Mouse (Mus musculus) kidney, adult 8-10 months (tissue): Measurements from ENCODE around the gene Rhox2a.
"Not testable (repeated sequence)": the region's sequence is repeated elsewhere in the genome, so short reads cannot be mapped to it uniquely, and the experiment has no call there.

Source experiments
- DNase-seq, 2 experiments: peaks; one replicate each; pipeline ENCODE4 v3.0.0; 2022

Gene Rhox2a

DNA sequence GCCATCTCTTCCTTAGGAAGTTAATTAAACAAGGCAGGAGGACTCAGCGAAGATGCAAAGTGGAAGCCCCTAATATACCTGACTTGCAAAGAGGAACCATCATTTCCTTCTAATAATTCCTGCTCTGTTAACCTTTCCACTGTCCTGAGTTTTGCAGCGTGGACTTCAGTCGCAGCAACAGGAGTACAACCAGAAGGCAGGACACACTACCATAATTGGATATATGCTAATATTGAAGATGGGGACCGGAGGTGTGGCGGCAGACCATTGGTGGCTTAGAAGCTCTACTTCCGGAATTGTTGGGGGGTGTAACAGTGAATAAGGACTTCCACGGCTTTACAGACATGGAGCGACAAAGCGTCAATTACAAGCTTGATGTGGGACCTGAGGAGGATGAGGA lies at the start of gene Rhox2a:
Gene Rhox2a (plus strand): TSS at position 301 of the 400 bp plus-strand sequence.
- not testable (repeated sequence) for DNase-seq

DNA sequence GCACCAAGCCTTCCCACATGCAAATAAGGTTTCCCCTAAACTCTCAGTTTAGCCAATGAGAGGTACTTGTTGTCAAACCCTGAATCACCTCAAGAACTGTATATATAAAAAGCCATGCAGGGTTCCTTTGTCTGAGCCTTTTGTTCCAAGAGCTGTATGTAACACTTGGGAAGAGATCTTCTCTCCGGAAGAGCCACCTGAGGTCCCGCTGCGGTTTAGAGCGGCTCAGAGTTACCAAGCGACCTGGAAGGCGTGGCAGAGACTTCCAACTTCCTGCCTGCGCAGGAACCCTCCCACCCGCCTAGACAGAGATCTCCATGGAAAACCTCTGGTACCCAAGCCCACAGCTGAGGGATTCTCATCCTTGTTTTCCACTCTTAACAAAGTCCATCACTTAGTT lies 46.1 kb upstream of the Rhox2a start:
- no peak for DNase-seq

DNA sequence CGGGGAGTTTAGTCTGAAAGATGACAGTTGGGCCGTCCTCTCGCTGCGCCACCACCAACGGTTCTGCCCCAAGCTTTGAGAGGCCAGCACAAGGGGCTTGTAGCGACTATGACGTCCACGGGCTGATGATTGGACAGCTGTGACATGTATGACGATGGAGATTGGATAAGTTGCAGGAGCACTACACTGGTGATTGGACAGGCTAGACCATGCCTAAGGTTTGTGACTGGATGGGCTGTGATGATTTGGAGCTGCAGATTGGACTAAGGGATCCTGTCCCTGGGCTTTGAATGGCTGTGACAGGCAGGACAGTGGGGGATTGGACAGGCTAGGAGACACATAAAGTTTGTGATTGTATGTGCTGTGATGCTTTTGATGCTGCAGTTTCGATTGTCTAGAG lies 33.8 kb upstream of the Rhox2a start, which contains the start of gene Gm9:
Gene Gm9 (minus strand): TSS at position 101 of the 400 bp plus-strand sequence.
- no peak for DNase-seq

DNA sequence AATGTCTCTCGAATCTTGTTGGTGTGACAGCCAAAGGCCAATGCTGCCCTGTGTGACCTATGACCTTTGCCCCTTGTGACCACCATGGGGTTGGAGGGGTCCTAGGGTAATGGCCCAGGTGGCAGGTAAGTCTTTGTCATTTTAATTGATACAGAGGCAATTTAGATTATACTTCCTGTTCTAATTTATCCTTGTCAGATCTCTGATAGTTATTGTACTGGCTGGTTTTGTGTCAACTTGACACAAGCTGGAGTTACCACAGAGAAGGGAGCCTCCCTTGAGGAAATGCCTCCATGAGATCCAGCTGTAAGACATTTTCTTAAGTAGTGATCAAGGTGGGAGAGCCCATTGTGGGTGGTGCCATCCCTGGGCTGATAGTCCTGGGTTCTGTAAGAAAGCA lies 22.6 kb upstream of the Rhox2a start, which contains the start of gene Rhox1:
Gene Rhox1 (minus strand): TSS at position 101 of the 400 bp plus-strand sequence.
- DNase-seq: not testable (repeated sequence)

DNA sequence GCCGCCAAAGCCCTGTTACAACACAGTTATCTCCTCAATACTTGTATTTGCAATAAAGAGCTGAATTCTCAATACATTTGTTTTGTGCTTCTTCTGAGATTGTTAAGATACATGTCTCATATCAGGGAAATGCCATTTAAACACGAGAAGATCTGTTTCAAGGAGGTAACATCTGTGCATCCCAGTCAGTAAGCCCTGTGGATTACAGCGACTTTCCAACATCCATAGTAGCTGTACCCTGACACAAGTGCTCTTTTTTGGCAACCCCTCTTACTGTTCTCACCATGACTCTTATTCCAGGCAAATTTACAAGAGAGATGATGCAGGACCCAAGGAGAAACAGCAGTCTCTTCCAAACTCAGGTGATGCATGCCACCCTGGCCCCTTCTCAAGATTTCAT lies 4.8 kb downstream of the Rhox2a start, which contains the start of gene Rhox3a:
Gene Rhox3a (plus strand): TSS at position 301 of the 400 bp plus-strand sequence.
- DNase-seq: not testable (repeated sequence)

DNA sequence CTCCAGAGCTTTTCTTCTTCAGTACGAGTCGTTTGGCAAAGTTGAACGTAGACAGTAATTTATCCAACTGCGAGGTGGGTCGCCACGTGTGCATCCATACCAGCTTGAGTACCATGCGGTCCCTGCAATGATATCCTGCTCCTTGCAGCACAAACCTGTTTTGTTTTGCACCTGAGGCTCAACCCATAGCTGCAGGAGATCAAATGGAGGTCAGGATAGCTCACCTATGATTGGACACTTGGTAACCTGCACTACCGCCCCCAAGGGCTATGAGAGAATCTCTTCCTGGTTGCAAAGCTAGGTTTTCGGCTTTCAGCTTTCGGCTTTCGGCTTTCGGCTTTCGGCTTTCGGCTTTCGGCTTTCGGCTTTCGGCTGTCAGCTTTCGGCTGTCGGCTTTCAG lies 20.3 kb downstream of the Rhox2a start, which contains the start of gene Rhox4a:
Gene Rhox4a (plus strand): TSS at position 301 of the 400 bp plus-strand sequence.
- not testable (repeated sequence) for DNase-seq
